Mouse (Mus musculus): ENCODE data around the gene Lnpk.

Gene Lnpk

GRCm38 (mm10) chr2:74488443-74488842 is 90.8 kb downstream of the Lnpk start:
- no peak for DNase-seq

- DNase-seq = no peak
These were observed 96.6 kb downstream of the Lnpk start for GRCm38 (mm10) chr2:74482651-74483050.

- no peak for DNase-seq
These were observed 97.1 kb downstream of the Lnpk start for GRCm38 (mm10) chr2:74482086-74482485.

Data from thymus, postnatal 25 days (tissue).